Mouse (Mus musculus): ENCODE results near the gene Dnm1.

The Dnm1 gene

GRCm38 (mm10) chr2:32260635-32261034 lies 92.5 kb downstream of the Dnm1 start:
- DNase-seq, result peak; percentile 62

GRCm38 (mm10) chr2:32259657-32260417 lies 93.3 kb downstream of the Dnm1 start, which contains the start of gene Uck1:
TSS of gene Uck1 (minus strand) at chr2:32260159.
- DNase-seq, result peak; percentile 93

GRCm38 (mm10) chr2:32258887-32259533 lies 94.1 kb downstream of the Dnm1 start:
- no peak for DNase-seq
